Mouse (Mus musculus): Measurements from ENCODE around the gene Kdm4c.
"Not testable (repeated sequence)": the region's sequence is repeated elsewhere in the genome, so short reads cannot be mapped to it uniquely, and the experiment has no call there.

Kdm4c gene

GRCm38 (mm10) chr4:74242176-74242575 lies at the start of gene Kdm4c:
Gene Kdm4c (plus strand): TSS chr4:74242497.
- no peak for DNase-seq

DNA sequence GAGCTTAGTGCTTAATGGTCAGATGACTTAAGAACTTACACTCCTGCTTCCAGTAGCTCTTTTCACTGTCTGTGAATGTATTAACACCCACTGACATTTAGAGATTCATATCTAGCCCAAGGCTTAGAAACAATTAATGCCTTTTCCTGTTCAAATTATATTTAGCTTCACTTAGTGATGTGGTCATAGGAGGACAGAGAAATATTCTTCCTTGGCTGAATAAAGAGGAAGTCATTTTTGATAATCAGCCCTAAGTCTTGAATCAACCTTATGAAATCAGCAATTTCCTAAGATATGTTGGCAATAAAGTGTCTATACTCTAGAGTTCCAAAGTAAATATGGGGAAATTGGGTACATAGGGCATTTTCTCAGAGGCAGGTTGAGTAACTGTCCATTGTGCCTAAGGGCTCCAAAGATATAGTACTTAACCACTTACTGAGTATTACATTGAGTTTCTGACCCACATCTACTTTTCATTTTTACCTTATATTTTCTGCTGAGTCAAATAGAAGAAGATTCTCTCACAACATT lies 41.0 kb upstream of the Kdm4c start:
- no peak for DNase-seq

- not testable (repeated sequence) for DNase-seq
Observed at GRCm38 (mm10) chr4:74221780-74222179, 20.5 kb upstream of the Kdm4c start.

GRCm38 (mm10) chr4:74222360-74222759 lies 19.9 kb upstream of the Kdm4c start:
- no peak for DNase-seq

DNA sequence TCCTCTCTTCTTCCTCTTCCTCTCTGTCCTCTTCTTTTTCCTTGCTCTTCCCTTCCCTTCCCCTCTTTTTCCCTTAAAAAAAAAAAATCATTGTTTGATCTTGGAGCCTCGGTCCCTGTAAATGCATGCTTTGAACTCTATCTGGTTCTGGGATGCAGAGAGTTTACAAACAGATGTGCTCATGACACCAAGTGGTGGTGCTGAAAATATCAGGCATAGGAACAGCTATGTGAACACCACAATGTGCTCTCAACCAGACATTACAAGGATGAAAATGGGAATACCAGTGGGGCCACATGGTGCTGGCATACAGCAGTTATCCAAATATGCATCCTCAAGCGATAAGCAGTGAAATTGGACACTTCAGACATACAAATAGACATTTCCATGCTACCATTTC lies 18.1 kb upstream of the Kdm4c start:
- DNase-seq, result no peak

DNA sequence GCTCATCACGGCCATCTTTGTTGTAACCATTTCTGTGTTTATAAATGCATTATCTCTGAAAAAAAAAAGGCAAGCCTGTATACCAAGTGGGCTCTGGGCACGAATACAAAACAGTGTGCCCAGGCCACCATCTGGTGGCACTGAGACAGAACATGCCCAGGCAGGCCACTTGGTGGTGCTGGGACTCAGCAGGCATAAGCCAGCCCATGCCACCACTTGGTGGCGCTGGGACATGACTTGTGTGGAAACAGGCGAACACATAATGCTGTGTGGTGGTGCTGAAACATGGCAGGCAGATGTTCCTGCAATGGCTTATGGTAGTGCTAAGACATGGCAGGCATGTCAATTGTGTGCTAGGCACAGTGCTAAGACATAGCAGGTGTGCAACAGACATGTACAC lies 11.3 kb upstream of the Kdm4c start:
- DNase-seq, result no peak

GRCm38 (mm10) chr4:74231405-74231804 lies 10.9 kb upstream of the Kdm4c start:
- DNase-seq, result peak; percentile 22

DNA sequence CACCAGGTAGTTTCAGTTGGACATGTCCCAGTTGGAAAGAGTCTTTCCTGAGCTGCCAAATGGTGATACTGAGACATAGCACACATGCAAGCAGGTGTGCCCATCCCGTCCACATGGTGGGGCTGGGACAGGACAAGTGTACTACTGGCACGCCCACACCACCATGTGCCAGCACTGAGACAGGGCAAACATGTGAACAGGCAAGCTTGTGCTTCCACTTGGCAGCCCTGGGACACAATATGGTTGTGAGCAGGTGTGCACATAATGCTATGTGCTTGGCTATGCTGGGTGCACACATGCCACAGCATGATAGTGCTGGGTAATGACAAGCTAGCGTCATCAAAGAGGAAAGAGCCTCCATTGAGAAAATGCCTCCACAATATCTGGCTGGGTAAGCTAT lies 8.8 kb upstream of the Kdm4c start:
- no peak for DNase-seq

- DNase-seq, result peak; percentile 96
Observed at GRCm38 (mm10) chr4:74251348-74252244, 9.3 kb downstream of the Kdm4c start.

DNA sequence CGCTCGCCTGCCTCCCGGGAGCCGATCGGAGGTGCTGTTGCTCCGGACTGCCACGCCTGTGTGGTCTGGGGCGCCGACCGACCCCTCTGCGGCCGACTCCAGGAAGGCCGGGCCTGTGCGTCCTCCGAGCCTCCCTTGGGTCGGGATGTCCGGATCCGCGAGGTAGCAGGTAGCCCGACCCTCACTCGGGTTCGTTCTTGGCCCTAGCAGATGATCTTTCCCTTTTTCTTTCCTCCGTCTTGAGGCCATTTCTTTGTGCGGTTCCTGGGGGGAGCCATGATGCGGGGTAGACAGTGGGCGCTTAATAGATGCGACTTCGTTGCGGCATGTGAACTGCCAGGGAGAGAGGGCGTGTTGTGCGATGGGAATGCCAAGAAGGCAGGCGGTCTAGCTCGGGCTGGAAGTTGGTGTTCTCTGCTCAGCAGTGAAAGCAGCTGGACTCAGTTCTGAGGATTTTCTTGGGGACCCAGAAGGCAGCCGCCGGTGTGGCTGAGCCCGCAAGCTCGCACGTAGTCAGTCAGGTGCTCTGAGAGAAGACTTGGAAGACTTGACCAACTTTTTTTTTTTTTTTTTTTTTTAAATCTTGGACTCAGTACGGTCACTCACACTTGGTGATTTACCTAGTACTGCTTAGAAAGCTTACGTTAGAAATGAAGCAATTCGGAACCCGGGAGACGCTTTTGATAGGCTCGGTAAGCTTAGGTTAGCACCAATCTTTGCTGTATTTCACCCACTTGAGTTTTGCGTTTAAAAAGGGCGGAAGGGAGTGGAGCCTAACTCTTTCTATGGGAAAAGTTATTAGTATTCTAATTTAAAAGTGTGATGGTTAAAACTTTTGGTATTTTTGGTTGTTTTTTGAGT lies 10.2 kb downstream of the Kdm4c start:
- DNase-seq, result no peak

GRCm38 (mm10) chr4:74257882-74258281 lies 15.6 kb downstream of the Kdm4c start:
- DNase-seq, result no peak

GRCm38 (mm10) chr4:74258538-74258937 lies 16.2 kb downstream of the Kdm4c start:
- DNase-seq, result no peak

GRCm38 (mm10) chr4:74259331-74259730 lies 17.0 kb downstream of the Kdm4c start:
- DNase-seq, result no peak

DNA sequence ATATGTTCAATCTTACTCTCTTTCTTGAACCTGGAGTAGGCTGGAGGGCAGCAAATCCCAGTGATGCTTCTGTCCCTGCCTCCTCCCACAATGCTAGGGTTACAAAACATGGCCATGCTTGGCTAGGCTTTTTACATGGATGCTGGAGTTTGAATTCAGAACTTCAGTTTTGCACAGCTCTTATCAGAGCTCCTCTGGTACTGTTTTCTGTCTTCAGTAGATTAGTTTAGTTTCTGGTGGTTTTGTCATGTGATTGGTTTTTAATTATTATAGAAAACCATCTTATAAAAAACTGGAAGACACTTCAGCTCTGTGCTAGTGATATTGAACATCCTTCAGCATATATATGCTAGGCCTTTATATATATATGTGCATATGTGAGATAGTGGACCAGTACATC lies 19.6 kb downstream of the Kdm4c start:
- no peak for DNase-seq

- no peak for DNase-seq
Observed at GRCm38 (mm10) chr4:74264428-74264955, 22.2 kb downstream of the Kdm4c start.

GRCm38 (mm10) chr4:74271180-74271579 lies 28.9 kb downstream of the Kdm4c start:
- DNase-seq, result no peak

DNA sequence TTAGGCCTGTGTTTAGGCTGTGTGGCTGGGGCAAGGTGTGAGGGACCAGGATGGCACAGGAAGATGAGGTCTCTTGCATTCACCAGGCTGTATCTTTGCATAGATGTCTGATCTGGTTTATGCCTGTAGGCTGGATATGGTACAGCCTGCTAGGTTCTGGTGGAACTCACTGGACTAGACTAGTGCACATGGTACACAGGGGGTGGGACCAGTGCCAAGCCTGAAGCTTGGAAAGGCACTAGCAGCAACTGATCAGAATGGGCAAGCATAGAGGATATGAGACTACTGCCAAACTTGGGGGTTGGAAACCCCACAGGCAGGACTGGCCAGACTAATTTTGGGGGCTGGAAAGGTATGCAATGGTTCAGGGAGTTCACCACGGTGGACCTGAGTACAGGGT lies 35.2 kb downstream of the Kdm4c start:
- peak; percentile 30 for DNase-seq

- no peak for DNase-seq
Observed at GRCm38 (mm10) chr4:74280170-74280569, 37.9 kb downstream of the Kdm4c start.

DNA sequence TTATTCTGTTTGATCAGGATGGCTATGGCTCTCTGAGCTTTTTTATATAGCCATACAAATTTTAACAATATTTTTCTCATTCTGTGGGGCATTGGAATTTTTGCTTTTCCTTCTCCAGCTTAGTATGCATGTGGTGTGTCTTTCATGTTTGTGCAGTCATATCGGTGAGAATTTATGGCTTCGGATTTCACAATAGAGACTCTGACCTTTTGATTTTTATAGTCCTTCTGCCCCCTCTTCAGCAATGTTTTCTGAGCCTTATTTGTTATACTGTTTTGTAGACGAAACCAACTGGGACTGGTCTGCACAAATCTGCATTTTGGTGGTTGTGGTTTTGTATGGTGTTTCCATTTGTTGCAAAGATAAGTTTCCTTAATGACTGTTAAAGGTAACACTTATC lies 45.6 kb downstream of the Kdm4c start:
- no peak for DNase-seq

- DNase-seq, result no peak
Observed at GRCm38 (mm10) chr4:74294726-74295125, 52.4 kb downstream of the Kdm4c start.

DNA sequence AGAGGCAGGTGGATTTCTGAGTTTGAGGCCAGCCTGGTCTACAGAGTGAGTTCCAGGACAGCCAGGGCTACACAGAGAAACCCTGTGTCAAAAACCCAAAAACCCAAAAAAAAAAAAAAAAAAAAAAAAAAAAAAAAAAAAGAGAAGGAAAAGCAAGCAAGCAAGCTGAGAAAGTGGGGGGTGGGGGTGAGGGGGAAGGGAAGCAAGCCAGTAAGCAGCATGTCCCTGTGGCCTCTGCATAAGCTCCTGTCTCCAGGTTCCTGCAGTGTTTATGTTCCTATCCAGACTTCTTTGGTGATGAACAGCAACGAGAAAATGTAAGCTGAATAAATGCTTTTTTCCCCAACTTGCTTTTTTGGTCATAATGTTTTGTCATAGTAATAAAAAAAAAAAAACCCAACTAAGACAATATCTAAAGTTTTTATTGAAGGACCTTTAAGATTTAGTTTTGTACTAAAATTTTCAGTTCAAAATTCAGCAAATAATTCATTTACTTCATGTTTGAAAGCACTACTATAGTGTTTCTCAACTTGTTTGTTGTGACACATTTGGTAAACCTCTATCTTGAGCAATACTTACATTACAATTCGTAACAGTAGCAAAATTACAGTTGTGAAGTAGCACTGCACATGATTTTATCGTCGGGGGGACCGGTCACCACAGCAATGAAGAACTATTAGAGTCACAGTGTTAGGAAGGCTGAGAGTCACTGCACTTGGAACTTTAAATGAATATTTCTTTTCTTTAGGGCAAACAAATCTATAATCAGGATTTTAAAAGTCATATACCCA lies 63.2 kb downstream of the Kdm4c start:
- no peak for DNase-seq

GRCm38 (mm10) chr4:74311135-74311534 lies 68.8 kb downstream of the Kdm4c start:
- DNase-seq, result no peak

GRCm38 (mm10) chr4:74312858-74313257 lies 70.6 kb downstream of the Kdm4c start:
- DNase-seq, result no peak
